Mouse (Mus musculus) spleen, adult 18-20 months (tissue): ENCODE data around the gene D3Ertd254e.
"Not testable (repeated sequence)": the region's sequence is repeated elsewhere in the genome, so short reads cannot be mapped to it uniquely, and the experiment has no call there.

Experiments used
- DNase-seq, 2 experiments: peaks; one replicate each; pipeline ENCODE4 v3.0.0; 2022; ENCODE audit warnings: mixed read lengths in 2 of 2

The D3Ertd254e gene

GRCm38 (mm10) chr3:36150934-36151686 is at the start of gene D3Ertd254e:
TSS of gene D3Ertd254e (plus strand) at chr3:36151017.
- DNase-seq, result peak; percentile 64 to 72

DNA sequence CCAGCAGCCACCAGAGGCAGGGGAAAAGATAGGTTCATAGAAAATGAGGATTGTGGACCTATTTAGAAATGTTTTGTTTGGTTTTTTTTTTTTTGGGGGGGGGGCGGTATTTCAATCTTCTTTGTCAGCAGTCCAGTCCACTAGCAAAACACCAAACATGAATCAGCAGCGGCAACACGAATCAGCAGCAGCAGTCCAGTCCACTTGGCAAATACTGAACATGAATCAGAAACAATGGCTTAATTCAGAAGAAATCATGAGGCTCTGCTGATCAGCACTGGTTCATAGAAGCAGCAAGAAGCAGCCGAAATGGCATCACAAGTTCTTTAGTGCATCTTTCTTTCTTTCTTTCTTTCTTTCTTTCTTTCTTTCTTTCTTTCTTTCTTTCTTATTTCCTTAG is 34.7 kb upstream of the D3Ertd254e start:
- DNase-seq, result no peak

- DNase-seq, result no peak
These were observed 30.9 kb upstream of the D3Ertd254e start for GRCm38 (mm10) chr3:36119684-36120548.

- not testable (repeated sequence) for DNase-seq
These were observed 24.6 kb upstream of the D3Ertd254e start for GRCm38 (mm10) chr3:36126176-36126575.

DNA sequence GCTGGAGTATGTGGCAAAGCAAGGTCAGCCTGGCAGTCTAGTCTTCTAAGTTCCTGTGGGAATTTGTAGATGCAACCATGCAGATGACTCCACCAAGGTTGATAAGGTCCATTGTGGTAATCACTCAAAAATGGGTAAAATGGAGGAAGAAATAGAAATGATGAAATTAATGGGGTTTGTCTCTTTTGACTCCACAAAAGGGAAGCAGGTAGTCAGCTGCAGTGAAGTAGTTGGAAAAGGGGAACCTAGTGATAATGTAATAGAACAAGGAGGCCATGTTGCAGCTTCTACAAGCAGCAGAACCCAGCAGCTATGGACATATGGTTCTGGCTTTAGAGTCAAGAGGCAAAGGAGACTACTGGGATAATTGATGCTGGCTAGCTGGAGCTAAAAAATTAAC is 14.7 kb upstream of the D3Ertd254e start:
- DNase-seq, result no peak

DNA sequence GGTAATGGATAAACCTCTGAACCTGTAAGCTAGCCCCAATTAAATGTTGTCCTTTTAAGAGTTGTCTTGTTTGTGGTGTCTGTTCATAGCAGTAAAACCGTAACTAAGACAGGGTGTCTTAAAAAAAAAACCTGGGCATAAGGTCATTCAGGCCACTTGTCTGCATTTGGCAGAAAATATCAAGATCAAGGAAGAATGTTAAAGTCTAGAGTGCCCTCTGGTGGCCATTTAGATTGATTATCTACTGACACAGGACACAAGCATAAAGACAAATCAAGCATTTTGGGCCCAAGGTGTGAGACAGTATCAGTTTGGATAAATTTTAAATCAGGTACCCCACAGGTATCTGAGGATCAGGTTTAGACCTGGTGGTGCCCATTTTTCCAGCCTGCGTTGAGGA is 13.3 kb upstream of the D3Ertd254e start:
- DNase-seq, result no peak

GRCm38 (mm10) chr3:36138171-36138660 is 12.6 kb upstream of the D3Ertd254e start:
- DNase-seq, result no peak

DNA sequence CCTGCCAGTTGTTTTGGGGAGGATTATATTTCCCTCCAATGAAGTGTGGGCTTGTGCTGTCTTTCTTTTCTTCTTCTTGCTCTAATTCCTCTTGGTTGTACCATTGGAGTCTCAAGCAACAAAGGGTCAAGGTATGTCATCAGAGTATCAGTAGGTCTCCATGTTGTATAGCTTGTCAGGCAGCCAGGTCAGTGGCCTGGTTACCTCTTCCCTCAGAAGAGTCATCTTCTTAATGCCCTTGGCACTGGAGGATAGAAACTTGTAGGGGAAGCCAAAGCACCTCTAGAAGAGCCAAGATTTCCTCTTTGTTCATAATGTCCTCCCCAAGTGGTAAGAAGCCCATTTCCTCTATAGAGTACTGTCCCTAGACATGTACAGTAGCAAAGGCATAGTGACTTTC is 11.8 kb upstream of the D3Ertd254e start:
- DNase-seq, result no peak

GRCm38 (mm10) chr3:36150537-36150933 is 282 bp upstream of the D3Ertd254e start:
- no peak for DNase-seq

GRCm38 (mm10) chr3:36155268-36155667 is 4.5 kb downstream of the D3Ertd254e start:
- no peak for DNase-seq

GRCm38 (mm10) chr3:36170670-36171210 is 19.9 kb downstream of the D3Ertd254e start:
- no peak for DNase-seq

DNA sequence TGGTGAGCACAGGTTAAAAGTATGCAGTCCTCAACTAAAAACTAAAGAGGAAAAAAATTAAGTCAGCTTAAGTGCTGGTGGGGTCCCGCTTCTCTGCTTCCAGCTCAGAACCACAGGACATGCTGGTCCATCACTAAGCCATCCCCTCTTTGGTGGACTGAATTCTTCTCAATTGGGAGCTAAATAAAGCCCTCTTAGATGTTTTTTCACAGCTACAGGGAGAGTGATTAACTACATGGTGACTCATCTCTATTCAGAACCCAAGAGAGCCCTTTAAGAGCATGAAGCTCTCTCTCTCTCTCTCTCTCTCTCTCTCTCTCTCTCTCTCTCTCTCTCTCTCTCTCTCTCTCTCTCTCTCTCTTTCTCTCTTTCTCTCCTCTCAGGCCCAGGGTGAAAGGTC is 20.5 kb downstream of the D3Ertd254e start:
- no peak for DNase-seq

GRCm38 (mm10) chr3:36173761-36174160 is 22.9 kb downstream of the D3Ertd254e start:
- no peak for DNase-seq

GRCm38 (mm10) chr3:36181519-36181918 is 30.7 kb downstream of the D3Ertd254e start:
- peak in 1 of 2 experiments; percentile 26 for DNase-seq

- DNase-seq, result no peak
These were observed 35.7 kb downstream of the D3Ertd254e start for GRCm38 (mm10) chr3:36186510-36186909.

DNA sequence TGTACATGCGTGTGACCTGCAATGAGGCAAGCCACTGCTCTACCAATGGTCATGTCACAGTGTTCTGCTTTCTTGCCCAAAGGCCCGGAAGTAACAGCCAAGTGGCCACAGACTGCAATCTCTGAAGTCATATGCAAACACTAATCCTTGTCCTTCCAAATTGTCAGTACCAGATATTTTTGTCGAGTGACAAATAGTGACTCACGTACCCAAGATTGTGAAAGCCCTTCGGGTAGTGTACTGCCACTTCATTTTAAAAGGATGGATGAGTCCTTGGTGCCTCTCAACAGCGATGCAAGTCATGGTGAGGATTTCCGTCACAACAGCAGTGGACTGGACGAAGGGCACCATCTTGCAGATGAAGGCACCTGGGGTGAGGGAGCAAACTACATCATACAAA is 38.4 kb downstream of the D3Ertd254e start:
- no peak for DNase-seq

- DNase-seq, result no peak
These were observed 50.3 kb downstream of the D3Ertd254e start for GRCm38 (mm10) chr3:36201098-36201497.

DNA sequence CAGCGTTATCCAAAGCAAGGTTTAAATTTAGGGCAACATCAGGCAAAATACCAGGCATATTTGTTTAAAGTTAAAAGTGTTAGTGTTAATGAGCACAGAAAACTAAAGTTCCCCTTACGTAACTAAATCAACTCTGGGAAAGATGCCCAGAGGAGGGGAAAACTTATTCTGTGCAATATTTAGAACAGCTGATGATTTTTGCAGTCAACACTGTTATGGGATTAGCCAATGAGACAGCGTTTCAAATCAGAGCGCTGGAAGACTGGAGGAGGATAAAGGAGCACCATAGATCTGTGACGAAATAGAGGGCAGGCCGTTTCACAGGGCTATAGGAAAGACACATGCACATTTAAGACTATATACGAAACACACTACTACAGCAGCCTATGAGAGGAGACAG is 52.1 kb downstream of the D3Ertd254e start:
- no peak for DNase-seq

DNA sequence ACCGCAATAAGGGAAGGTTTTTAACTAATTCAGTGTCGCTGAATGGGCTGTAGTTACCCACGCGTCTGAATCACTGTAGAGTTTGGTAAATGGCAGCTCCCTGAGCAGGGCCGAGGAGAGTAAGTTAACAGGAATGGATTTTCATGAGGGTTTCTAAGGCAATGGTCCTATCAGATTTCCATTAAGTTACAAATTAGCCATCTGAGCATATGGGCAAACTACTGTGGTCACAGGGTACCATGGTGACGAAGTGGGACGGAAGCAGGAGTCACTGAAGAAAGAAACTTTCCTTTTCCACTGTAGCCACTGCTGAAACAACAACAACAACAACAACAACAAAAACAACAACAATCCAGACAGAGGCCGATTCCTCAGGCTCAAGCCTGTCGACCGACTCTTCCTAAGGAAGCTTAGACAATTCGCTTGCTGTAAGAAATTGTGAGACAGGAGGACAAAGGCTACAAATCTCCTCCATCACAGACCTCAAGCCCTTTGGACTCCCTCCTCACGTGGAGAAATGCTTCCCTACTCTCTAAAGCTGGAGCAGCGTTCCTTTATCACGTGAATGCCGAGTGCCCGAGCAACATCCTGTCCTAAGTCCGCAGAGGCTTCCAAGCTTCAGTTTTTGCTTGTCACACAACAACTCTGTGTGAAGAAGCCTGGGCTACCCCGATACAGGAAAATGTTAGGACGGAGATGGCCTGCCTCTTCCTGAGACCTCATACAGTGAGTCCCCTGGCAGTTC is 56.9 kb downstream of the D3Ertd254e start:
- no peak for DNase-seq

- peak in 1 of 2 experiments; percentile 7 for DNase-seq
These were observed 59.1 kb downstream of the D3Ertd254e start for GRCm38 (mm10) chr3:36209776-36210555.

- DNase-seq, result no peak
These were observed 60.1 kb downstream of the D3Ertd254e start for GRCm38 (mm10) chr3:36210939-36211338.

DNA sequence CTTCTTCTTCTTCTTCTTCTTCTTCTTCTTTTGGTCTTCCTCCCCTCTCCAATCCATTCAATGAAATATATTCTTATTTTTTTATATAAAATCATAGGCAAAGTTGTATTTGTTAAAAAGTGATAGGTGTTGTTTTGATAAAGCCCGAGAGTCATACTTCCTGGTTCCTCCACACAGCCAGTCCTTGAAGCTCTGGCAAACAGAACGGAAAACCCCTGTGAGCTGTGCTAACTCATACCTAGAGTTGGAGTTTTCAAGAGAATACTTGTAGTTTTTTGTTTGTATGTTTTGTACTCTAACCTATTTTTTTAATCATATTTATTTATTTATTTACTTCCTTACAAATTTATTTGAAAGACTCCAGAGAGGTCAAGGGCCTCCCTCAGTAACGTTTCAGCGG is 61.9 kb downstream of the D3Ertd254e start:
- DNase-seq, result no peak
